Mouse (Mus musculus) frontal cortex, postnatal 10 days (tissue): ENCODE measurements at regions not wholly inside any gene's neighbourhood (a gene's known extent, or its start where the extent isn't known, plus 50 kb on each side); places are given as distances from the start of the nearest gene placed in this dataset.
A peak's percentile ranks its signal among the peaks of the same experiment; 100 is the strongest.
"Not testable (repeated sequence)": the region's sequence is repeated elsewhere in the genome, so short reads cannot be mapped to it uniquely, and the experiment has no call there.

Source experiments
- DNase-seq, 2 experiments: peaks; one replicate each; pipeline ENCODE4 v3.0.0; 2022; ENCODE audit warnings: low spot score in 2 of 2, mixed read lengths in 1 of 2

- DNase-seq: not testable (repeated sequence)
Observed at GRCm38 (mm10) chr9:3116311-3116710, 79.6 kb downstream of the Gm10715 start.

DNA sequence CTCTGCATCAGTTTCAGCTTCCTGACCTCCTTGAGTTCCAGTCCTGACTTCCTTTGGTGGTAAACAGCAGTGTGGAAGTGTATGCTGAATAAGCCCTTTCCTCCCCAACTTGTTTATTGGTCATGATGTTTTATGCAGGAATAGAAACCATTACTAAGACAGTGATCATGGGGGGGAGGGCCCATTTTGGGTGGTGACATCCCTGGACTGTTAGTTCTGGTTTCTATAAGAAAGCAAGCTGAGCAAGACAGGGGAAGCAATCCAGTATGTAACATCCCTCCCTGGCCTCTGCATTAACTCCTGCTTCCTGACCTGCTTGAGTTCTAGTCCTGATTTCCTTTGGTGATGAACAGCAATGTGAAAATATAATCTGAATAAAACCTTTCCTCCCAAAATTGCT is 124.5 kb downstream of the Gm10715 start:
- DNase-seq: no peak

- DNase-seq: no peak
Observed at GRCm38 (mm10) chr9:3184343-3184742, 147.7 kb downstream of the Gm10715 start.

DNA sequence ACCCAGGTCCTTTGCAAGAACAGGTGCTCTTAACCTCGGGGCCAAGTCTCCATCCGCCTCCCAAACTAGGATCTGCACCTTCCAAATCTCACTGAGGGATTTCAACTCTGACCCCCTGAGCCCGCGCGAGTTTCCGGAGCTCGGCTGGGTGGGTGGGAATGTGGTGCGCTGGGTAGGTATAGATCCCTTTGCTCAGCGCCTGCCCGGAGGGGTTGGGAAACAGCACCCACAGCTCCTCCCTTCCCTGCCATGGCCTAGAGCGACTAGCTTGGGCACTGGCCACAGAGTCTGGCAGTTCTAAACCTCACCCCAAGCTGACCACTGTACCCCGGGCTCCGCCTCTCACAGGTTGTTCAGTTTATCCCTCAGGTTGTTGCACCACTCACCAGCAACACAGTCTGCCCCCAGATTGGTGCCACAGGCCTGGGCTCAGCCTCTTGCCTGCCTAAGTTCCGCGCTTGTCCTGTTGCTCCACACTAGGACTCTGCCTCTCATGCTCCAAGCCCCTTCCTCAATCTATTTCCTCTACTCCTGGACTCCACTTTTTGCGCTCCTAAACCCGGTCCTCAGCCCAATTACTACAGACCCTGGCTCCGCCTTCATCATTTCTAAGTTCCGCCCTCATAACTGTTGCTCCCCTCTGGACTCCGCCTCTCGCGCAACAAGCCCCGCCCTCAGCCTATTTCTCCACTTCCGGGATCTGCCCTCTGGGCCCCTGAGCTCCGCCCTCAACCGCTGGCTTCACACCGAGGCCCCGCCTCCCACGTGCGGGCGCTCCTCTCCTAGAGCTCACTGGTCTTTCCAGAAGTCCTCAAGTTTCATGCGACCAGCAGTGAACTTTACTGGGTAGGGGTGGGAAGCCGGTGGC is 135.6 kb upstream of the Alkbh8 start:
- DNase-seq: no peak

DNA sequence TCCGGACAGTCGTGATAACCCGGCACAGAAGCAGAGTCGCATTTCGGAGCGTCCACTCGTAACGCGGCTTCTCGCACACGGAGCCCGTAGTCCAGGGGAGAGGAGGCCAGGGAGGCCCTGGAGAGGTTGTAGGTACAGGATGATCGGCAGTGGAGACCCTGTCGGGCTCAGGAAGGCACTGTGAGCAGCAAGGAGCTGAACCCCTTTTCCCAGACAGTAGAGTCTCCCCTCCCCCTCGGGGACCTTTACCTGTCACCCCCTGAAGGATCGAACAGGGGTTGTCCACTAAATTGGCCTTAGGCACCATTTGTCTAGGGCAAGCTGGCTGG is 135.0 kb upstream of the Alkbh8 start:
- DNase-seq: not testable (repeated sequence)

GRCm38 (mm10) chr9:3208120-3208519 is 126.8 kb upstream of the Alkbh8 start:
- DNase-seq: not testable (repeated sequence)

DNA sequence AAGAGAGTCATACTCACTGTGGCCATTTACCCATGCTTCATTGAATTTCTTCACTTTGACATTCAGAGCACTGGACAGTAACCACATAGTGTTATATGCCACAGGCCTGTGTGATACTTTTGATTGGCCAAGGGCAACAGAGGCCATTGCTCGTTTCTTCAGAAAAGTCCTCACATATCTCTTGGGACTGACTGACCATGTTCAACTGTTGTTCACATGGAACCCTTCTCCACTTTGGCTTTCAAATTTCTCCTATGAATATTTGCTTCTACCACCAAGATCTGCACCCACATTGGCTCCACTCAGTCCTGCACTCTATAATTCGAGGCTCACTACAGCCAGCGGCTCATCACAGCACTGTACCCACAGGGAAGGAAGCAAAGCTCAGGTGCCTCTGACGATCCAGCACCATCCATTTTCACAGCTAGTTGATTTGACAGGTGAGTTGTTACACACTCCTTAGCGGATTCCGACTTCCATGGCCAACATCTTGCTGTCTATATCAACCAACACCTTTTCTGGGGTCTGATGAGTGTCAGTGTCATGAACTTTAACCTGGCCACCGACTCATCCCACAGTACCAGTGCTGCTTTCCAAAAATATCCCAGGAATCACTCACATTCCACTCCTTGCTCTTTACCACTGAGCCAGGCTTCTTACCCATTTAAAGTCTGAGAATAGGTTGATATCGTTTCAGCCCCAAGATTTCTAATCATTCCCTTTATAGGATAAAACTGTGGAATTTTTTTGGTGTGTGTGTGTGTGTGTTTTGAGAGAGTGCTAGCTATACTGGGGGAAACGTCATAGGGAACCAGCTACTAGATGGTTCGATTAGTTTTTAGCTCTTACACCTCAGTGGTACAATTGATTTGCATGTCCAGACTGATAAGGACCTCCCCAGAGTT is 76.3 kb upstream of the Alkbh8 start:
- DNase-seq: peak in 1 of 2 experiments; percentile 13

GRCm38 (mm10) chr9:3260181-3260580 is 74.8 kb upstream of the Alkbh8 start:
- no peak for DNase-seq

DNA sequence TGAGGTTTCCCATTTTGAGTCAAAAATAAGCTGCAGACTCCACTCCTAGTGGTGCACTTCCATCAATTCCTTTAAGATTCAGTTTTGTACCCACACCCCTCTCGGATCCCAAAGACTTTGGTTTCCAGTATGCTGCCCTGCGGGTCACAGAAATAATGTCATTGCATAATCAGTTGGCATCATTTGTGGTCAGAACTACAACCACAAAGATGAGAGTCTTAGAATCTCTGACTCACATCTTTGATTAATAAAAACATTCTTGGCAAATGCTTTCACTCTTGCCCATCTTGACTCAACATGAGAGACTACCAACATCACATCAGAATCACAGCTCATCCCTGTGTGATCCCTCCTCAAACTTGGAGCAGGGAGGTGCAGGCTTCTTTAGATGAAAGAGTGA is 74.1 kb upstream of the Alkbh8 start:
- DNase-seq: no peak

DNA sequence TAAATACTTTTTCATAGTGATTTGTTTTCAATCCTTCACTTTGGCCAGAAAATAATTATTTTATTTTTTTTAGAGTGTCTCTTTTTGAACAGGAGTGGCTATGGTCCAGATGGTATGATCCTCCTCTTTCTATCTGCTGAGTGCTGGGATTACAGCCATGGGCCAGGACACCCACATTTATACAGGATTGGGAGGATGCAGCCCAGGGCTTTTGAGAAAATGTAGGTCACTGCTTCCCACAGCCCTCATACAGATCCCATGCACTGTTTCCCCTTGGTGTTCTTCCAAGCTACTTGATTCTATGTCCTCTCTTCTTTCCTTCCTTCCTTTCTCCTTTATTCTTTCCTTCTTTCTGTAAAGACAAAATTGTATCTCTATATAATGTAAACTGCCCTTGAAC is 70.5 kb upstream of the Alkbh8 start:
- no peak for DNase-seq

- DNase-seq: not testable (repeated sequence)
Observed at GRCm38 (mm10) chr9:3280496-3280895, 54.4 kb upstream of the Alkbh8 start.

- not testable (repeated sequence) for DNase-seq
Observed at GRCm38 (mm10) chr9:3281906-3282305, 53.0 kb upstream of the Alkbh8 start.

DNA sequence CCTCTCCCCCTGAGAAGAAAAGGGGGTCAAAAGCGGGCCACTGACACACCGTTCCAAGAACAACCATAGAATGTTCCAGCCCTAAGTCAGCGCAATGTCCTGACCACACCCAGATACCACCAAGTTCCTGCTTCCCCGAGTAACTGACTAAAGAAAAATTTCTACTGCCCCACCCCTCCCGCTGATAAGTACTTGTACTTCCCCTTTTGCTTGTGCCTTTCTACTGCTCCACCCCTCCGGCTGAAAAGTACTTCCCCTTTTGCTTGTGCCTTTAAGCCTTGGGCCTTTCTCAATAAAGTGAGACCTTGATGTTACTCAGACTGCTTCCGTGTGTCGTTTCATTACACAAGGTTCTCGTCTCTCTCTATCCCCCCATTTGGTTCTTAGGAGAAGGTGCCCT is 51.6 kb upstream of the Alkbh8 start:
- not testable (repeated sequence) for DNase-seq
